Mouse (Mus musculus): ENCODE data around the gene Psapl1. TPM values are rescaled to one million over a fixed set of nuclear protein-coding genes. Genes with fewer than 3 reads are reported as not detected.
A peak's percentile ranks its signal among the peaks of the same experiment; 100 is the strongest.
"Not testable (repeated sequence)": the region's sequence is repeated elsewhere in the genome, so short reads cannot be mapped to it uniquely, and the experiment has no call there.

Psapl1 gene
- polyA plus RNA-seq, 1 experiment from 2014 or later, result 0.45 TPM

- ATAC-seq (replicated peaks; ENCODE audit: low FRiP score), result no peak
- WGBS, result 77% methylated on average over 3 of the region's 3 CpGs
- no peak overlapping the region for H3K4me3 ChIP-seq (replicated peaks)
- no peak overlapping the region for H3K27ac ChIP-seq
- H3K27me3 ChIP-seq, result no peaks in the 10 kb centered on the region
- no peak overlapping the region for H3K9ac ChIP-seq
- no peaks in the 10 kb centered on the region for H3K36me3 ChIP-seq
- no peak overlapping the region for H3K4me2 ChIP-seq
- 0 out of 2 replicates have a peak, but pooled peaks cover 5% of the 10 kb centered on the region for H3K4me1 ChIP-seq
- H3K9me3 ChIP-seq (replicated peaks), result no peaks in the 10 kb centered on the region
Observed at GRCm38 (mm10) chr5:36208803-36209202, 5.0 kb downstream of the Psapl1 start.

DNA sequence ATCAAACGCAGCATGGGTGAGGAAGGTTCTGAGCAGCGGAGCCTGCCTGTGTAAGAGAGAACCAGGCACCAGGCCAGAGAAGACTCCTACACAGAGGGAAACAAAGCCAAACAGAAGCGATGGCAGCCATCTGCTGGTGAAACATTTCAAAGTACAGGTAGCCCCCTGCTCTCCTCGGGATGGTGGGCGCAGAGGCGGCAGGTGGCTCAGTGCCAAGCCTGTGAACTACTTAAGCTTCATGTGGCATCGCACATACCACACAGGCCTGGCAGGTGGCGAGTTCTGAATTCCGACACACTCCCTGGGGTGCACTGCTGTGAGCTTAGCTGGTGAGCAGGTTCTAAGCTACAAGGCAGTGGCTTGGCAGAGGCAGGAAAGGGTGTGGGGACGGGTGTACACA, 9.5 kb downstream of the Psapl1 start:
- WGBS, result 77% methylated on average over 10 of the region's 10 CpGs
- no peak for ATAC-seq (replicated peaks; ENCODE audit: low FRiP score)
- Histone ChIP-seq H3K4me1 (0 out of 2 replicates have a peak, but pooled peaks cover 5% of the 10 kb centered on the region), H3K4me2 (no peak overlapping the region), H3K9me3 (replicated peaks) (0 out of 2 replicates have a peak, but pooled peaks cover 6% of the 10 kb centered on the region), H3K36me3 (no peaks in the 10 kb centered on the region), H3K27me3 (no peaks in the 10 kb centered on the region), H3K4me3 (replicated peaks) (no peak overlapping the region), H3K27ac (no peak overlapping the region), H3K9ac (no peak overlapping the region)

DNA sequence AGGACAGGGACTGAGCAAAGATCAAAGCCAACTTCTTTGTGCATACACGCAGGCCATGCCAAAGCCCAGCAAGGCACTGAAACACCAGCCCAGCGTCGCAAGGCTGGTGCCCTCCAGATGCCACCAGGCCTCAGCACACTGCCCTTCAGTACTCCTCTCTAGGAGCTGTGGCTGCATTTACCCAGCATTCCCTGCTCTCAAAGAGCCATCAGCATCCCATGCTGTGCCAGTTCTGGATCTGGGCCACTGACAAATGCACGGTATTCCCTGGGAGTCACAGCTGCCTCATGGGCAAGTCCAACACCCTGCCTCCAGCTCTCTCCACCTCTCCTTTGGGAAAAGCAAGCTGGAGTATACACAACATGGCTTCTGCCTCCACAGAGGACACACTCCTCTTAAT, 16.3 kb downstream of the Psapl1 start:
- Histone ChIP-seq H3K27me3 (no peaks in the 10 kb centered on the region), H3K9me3 (replicated peaks) (no peaks in the 10 kb centered on the region), H3K4me3 (replicated peaks) (no peak overlapping the region), H3K27ac (no peak overlapping the region), H3K4me2 (no peak overlapping the region), H3K4me1 (0 out of 2 replicates have a peak, but pooled peaks cover 3% of the 10 kb centered on the region), H3K9ac (no peak overlapping the region), H3K36me3 (no peaks in the 10 kb centered on the region)
- 82% methylated on average over 4 of the region's 4 CpGs for WGBS
- ATAC-seq (replicated peaks; ENCODE audit: low FRiP score), result no peak

- Histone ChIP-seq H3K4me1 (peaks cover 3% of the 10 kb centered on the region; the same call in 1 of the 2 replicates), H3K9me3 (replicated peaks) (no peaks in the 10 kb centered on the region), H3K4me3 (replicated peaks) (no peak overlapping the region), H3K36me3 (no peaks in the 10 kb centered on the region), H3K4me2 (no peak overlapping the region), H3K27me3 (no peaks in the 10 kb centered on the region), H3K27ac (no peak overlapping the region), H3K9ac (no peak overlapping the region)
- 70% methylated on average over 6 of the region's 6 CpGs for WGBS
- no peak for ATAC-seq (replicated peaks; ENCODE audit: low FRiP score)
Observed at GRCm38 (mm10) chr5:36220626-36221025, 16.8 kb downstream of the Psapl1 start.

DNA sequence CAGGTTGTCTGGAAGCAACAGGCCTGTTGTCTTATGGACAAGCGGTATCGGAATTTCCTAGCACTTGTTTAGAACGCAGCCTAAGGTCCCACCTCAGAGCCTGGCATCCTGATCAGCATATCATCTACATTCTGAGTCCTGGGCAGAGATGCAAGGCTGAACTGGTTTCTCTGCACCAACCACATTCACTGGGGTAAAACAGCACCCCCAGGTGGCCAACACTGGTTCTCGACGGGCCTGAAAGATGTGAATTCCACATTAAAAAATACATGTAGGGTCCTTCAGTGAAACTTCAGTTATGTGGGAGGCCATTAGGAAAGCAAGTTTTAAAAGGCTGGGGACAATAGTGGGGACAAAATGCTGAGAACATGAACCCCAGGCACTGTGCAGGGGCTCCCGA, 20.0 kb downstream of the Psapl1 start:
- Histone ChIP-seq H3K27me3 (no peaks in the 10 kb centered on the region), H3K9ac (no peak overlapping the region), H3K4me2 (no peak overlapping the region), H3K36me3 (no peaks in the 10 kb centered on the region), H3K27ac (no peak overlapping the region), H3K4me1 (peaks cover 23% of the 10 kb centered on the region), H3K9me3 (replicated peaks) (no peaks in the 10 kb centered on the region), H3K4me3 (replicated peaks) (no peak overlapping the region)
- ATAC-seq (replicated peaks; ENCODE audit: low FRiP score), result no peak; the same call in 1 of the 2 replicates
- whole genome bisulfite sequencing, result 74% methylated on average over 6 of the region's 6 CpGs

GRCm38 (mm10) chr5:36225855-36226254, 22.0 kb downstream of the Psapl1 start:
- ATAC-seq (replicated peaks; ENCODE audit: low FRiP score), result no peak
- H3K27ac ChIP-seq, result peak overlapping the region; percentile 73
- H3K9me3 ChIP-seq (replicated peaks), result no peaks in the 10 kb centered on the region
- no peak overlapping the region for H3K4me2 ChIP-seq
- H3K4me3 ChIP-seq (replicated peaks), result no peak overlapping the region
- H3K4me1 ChIP-seq, result peaks cover 24% of the 10 kb centered on the region
- H3K9ac ChIP-seq, result no peak overlapping the region
- no peaks in the 10 kb centered on the region for H3K27me3 ChIP-seq
- WGBS, result 68% methylated on average over 7 of the region's 7 CpGs
- H3K36me3 ChIP-seq, result no peaks in the 10 kb centered on the region

DNA sequence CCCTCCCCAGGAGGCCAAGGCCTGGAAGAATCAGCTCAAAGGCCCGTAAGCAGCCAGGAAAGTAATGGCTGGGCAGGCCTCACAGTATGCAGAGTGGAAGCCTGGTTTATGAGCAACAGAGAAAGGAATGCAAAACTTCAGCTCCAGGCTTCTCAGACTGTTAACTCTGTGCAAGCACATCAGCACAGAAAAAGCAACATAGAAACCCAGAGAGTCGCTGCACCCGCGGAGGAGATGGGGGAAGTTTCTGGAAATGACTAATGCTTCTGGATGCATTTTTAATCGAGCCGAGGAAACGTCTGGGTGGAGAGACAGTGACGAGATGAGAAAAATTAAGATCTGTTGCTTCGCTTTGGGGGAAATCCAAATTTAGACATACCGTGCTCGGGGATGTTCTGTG, 22.5 kb downstream of the Psapl1 start:
- H3K9me3 ChIP-seq (replicated peaks), result no peaks in the 10 kb centered on the region
- no peak overlapping the region for H3K9ac ChIP-seq
- H3K4me2 ChIP-seq, result no peak overlapping the region
- H3K4me3 ChIP-seq (replicated peaks), result no peak overlapping the region
- H3K4me1 ChIP-seq, result peaks cover 22% of the 10 kb centered on the region
- peak overlapping the region; percentile 73 for H3K27ac ChIP-seq
- WGBS, result 43% methylated on average over 11 of the region's 11 CpGs
- ATAC-seq (replicated peaks; ENCODE audit: low FRiP score), result 0 out of 2 replicates have a peak, but pooled peaks have one; percentile 23
- no peaks in the 10 kb centered on the region for H3K27me3 ChIP-seq
- H3K36me3 ChIP-seq, result no peaks in the 10 kb centered on the region

DNA sequence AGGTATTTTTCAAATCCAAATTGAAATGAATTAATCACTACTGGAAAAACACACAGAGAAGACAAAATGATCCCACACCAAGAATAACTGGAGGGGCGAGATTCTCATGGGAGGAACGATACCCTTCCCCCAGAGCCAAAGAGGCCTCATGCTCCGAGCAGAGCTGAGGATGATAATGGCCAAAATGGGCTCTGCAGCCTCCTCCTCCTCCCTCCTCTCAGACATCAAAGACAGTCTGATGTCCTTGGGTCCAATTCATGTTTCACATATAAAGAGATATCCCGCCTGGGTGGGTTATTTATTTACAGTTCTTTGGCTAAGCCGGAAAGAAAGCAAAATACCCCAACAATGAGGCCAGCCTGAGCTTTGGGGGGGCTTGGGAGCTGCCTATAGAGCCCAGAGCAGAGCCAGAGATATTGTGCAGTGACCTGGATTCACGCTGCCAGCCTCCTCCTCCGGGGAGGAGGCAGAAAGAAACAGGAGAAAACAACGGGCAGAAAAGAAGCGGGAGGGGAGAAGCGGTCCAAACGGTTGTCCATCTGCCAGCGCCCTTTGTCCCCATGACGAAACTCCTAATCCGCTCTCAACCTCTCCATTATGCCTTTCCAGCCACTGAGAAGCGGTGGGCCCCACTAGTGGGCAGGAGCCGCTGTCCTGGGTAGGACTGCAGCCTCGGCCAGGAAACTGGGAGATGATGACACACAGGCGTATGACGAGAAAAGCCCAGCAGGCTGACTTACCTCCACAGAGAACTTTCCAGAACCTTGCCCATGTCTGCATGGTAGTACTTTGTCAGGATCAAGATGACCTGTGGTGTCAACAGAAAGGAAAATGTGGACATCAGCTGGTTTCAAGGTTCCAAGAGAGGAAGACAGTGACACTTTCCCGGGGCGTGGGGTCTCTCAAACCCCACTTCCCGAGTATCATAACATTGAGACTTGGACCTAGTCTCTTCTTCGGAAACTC, 24.9 kb downstream of the Psapl1 start:
- 67% methylated on average over 23 of the region's 23 CpGs for WGBS

GRCm38 (mm10) chr5:36230301-36230780, 26.5 kb downstream of the Psapl1 start:
- no peak for ATAC-seq (replicated peaks; ENCODE audit: low FRiP score)
- 57% methylated on average over 9 of the region's 9 CpGs for WGBS

More for the DNA sequence above, 24.9 kb downstream of the Psapl1 start:
- ATAC-seq (replicated peaks; ENCODE audit: low FRiP score), result no peak
- no peak overlapping the region for H3K4me3 ChIP-seq (replicated peaks)
- no peak overlapping the region for H3K4me2 ChIP-seq
- no peak overlapping the region for H3K27ac ChIP-seq
- H3K9ac ChIP-seq, result no peak overlapping the region
- H3K36me3 ChIP-seq, result no peaks in the 10 kb centered on the region
- H3K9me3 ChIP-seq (replicated peaks), result no peaks in the 10 kb centered on the region
- H3K27me3 ChIP-seq, result no peaks in the 10 kb centered on the region
- H3K4me1 ChIP-seq, result peaks cover 31% of the 10 kb centered on the region

DNA sequence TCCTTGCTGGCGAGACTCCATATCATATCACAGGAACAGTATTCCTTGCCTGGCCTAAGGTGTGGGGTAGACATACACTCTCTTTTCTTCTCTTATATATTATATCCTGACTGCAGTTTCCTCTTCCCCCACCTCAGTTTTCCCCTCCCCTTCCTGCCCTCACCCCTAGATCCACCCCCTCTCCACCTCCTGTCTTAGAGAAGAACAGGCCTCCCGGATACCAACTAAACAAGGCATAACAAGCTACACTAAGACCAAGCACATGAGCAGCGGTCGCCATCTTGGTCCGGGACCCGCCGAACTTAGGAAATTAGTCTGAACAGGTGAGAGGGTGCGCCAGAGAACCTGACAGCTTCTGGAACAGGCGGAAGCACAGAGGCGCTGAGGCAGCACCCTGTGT, 33.7 kb downstream of the Psapl1 start:
- 96% methylated on average over 8 of the region's 10 CpGs for WGBS
- not testable (repeated sequence) for H3K27me3 ChIP-seq; H3K4me2 ChIP-seq; H3K27ac ChIP-seq; H3K36me3 ChIP-seq; H3K9me3 ChIP-seq (replicated peaks); H3K4me3 ChIP-seq (replicated peaks); ATAC-seq (replicated peaks; ENCODE audit: low FRiP score); H3K9ac ChIP-seq
- H3K4me1 ChIP-seq, result peaks cover 11% of the 10 kb centered on the region; the same call in 1 of the 2 replicates

More at GRCm38 (mm10) chr5:36230301-36230780, 26.5 kb downstream of the Psapl1 start:
- Histone ChIP-seq H3K9me3 (replicated peaks) (no peaks in the 10 kb centered on the region), H3K4me1 (peaks cover 35% of the 10 kb centered on the region), H3K9ac (no peak overlapping the region), H3K27me3 (no peaks in the 10 kb centered on the region), H3K4me3 (replicated peaks) (no peak overlapping the region), H3K27ac (no peak overlapping the region), H3K4me2 (no peak overlapping the region), H3K36me3 (no peaks in the 10 kb centered on the region)

DNA sequence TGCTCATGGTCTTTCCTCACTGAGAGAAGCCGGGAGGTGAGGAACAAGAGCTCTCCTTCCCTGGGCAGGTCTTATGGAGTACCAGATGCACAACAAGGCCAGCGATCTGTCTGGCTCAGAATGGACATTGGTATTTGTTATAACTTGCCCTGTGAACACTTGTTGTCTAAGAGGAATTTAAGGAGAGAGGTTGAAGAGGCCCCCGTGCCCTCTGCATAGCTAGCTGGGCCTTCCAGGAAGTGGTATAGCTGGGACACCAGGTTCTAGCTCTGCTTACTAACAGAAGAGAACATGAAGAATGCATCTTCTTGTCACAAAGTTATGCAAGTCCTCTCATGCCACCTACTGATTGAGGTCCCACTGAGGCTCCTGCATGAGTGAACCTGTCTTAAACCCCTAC, 44.2 kb downstream of the Psapl1 start:
- H3K4me3 ChIP-seq (replicated peaks), result no peak overlapping the region
- no peaks in the 10 kb centered on the region for H3K36me3 ChIP-seq
- no peak overlapping the region for H3K4me2 ChIP-seq
- ATAC-seq (replicated peaks; ENCODE audit: low FRiP score), result no peak
- H3K27ac ChIP-seq, result no peak overlapping the region
- H3K4me1 ChIP-seq, result 0 out of 2 replicates have a peak, but pooled peaks cover 5% of the 10 kb centered on the region
- H3K27me3 ChIP-seq, result no peaks in the 10 kb centered on the region
- no peaks in the 10 kb centered on the region for H3K9me3 ChIP-seq (replicated peaks)
- no peak overlapping the region for H3K9ac ChIP-seq
- WGBS, result 93% methylated on average over 3 of the region's 3 CpGs

- Histone ChIP-seq H3K9me3 (replicated peaks) (no peaks in the 10 kb centered on the region), H3K4me2 (no peak overlapping the region), H3K36me3 (no peaks in the 10 kb centered on the region), H3K4me1 (0 out of 2 replicates have a peak, but pooled peaks cover 8% of the 10 kb centered on the region), H3K27ac (peak overlapping the region; percentile 56), H3K4me3 (replicated peaks) (no peak overlapping the region), H3K9ac (no peak overlapping the region), H3K27me3 (no peaks in the 10 kb centered on the region)
- no peak for ATAC-seq (replicated peaks; ENCODE audit: low FRiP score)
- WGBS, result 57% methylated on average over 17 of the region's 17 CpGs
Observed at GRCm38 (mm10) chr5:36252746-36253504, 49.1 kb downstream of the Psapl1 start.
